Mouse (Mus musculus): ENCODE measurements around the gene Tbc1d22b. TPM values are rescaled to one million over a fixed set of nuclear protein-coding genes. Genes with fewer than 3 reads are reported as not detected.

Tbc1d22b gene
- polyA plus RNA-seq, 1 experiment, result 21.8 TPM

- TF ChIP-seq EP300 (IDR thresholded peaks at IDR 0.05; ENCODE audit: insufficient read depth, low read depth, low read length) (no peak), POLR2A (IDR thresholded peaks at IDR 0.05; ENCODE audit: insufficient read depth, low read length) (no peak), CTCF (IDR thresholded peaks at IDR 0.05; ENCODE audit: low read depth, low read length) (no peak)
- H3K4me1 ChIP-seq (ENCODE audit: control insufficient read depth, insufficient read depth, low read length), result peaks cover 2% of the 10 kb centered on the region
- no peak overlapping the region for H3K4me3 ChIP-seq (ENCODE audit: low read depth, low read length)
- no peak overlapping the region for H3K27ac ChIP-seq (ENCODE audit: insufficient read depth, low read length)
- no peaks in the 10 kb centered on the region for H3K27me3 ChIP-seq (ENCODE audit: control insufficient read depth, insufficient read depth, low read length, poor library complexity, severe bottlenecking)
- no peaks in the 10 kb centered on the region for H3K36me3 ChIP-seq (ENCODE audit: control insufficient read depth, insufficient read depth, low read length, poor library complexity, severe bottlenecking)
- no peaks in the 10 kb centered on the region for H3K9me3 ChIP-seq (replicated peaks; ENCODE audit: control insufficient read depth, insufficient read depth, low read length, poor library complexity, severe bottlenecking)
- H3K9ac ChIP-seq (ENCODE audit: low read depth, poor library complexity, severe bottlenecking), result no peak overlapping the region
Measured at GRCm38 (mm10) chr17:29556893-29557292, 7.3 kb downstream of the Tbc1d22b start.

- H3K36me3 ChIP-seq (ENCODE audit: control insufficient read depth, insufficient read depth, low read length, poor library complexity, severe bottlenecking), result no peaks in the 10 kb centered on the region
- H3K4me1 ChIP-seq (ENCODE audit: control insufficient read depth, insufficient read depth, low read length), result peaks cover 2% of the 10 kb centered on the region
- H3K27ac ChIP-seq (ENCODE audit: insufficient read depth, low read length), result no peak overlapping the region
- no peak overlapping the region for H3K9ac ChIP-seq (ENCODE audit: low read depth, poor library complexity, severe bottlenecking)
- no peaks in the 10 kb centered on the region for H3K27me3 ChIP-seq (ENCODE audit: control insufficient read depth, insufficient read depth, low read length, poor library complexity, severe bottlenecking)
- no peak overlapping the region for H3K4me3 ChIP-seq (ENCODE audit: low read depth, low read length)
- TF ChIP-seq EP300 (IDR thresholded peaks at IDR 0.05; ENCODE audit: insufficient read depth, low read depth, low read length) (no peak), CTCF (IDR thresholded peaks at IDR 0.05; ENCODE audit: low read depth, low read length) (no peak), POLR2A (IDR thresholded peaks at IDR 0.05; ENCODE audit: insufficient read depth, low read length) (no peak)
- H3K9me3 ChIP-seq (replicated peaks; ENCODE audit: control insufficient read depth, insufficient read depth, low read length, poor library complexity, severe bottlenecking), result no peaks in the 10 kb centered on the region
Measured at GRCm38 (mm10) chr17:29558476-29558875, 8.9 kb downstream of the Tbc1d22b start.

GRCm38 (mm10) chr17:29565521-29565920 is 15.9 kb downstream of the Tbc1d22b start:
- Histone ChIP-seq H3K9ac (ENCODE audit: low read depth, poor library complexity, severe bottlenecking) (no peak overlapping the region), H3K9me3 (replicated peaks; ENCODE audit: control insufficient read depth, insufficient read depth, low read length, poor library complexity, severe bottlenecking) (no peaks in the 10 kb centered on the region), H3K27ac (ENCODE audit: insufficient read depth, low read length) (no peak overlapping the region), H3K27me3 (ENCODE audit: control insufficient read depth, insufficient read depth, low read length, poor library complexity, severe bottlenecking) (no peaks in the 10 kb centered on the region), H3K4me3 (ENCODE audit: low read depth, low read length) (no peak overlapping the region), H3K4me1 (ENCODE audit: control insufficient read depth, insufficient read depth, low read length) (no peaks in the 10 kb centered on the region), H3K36me3 (ENCODE audit: control insufficient read depth, insufficient read depth, low read length, poor library complexity, severe bottlenecking) (no peaks in the 10 kb centered on the region)
- TF ChIP-seq EP300 (IDR thresholded peaks at IDR 0.05; ENCODE audit: insufficient read depth, low read depth, low read length) (no peak), CTCF (IDR thresholded peaks at IDR 0.05; ENCODE audit: low read depth, low read length) (no peak), POLR2A (IDR thresholded peaks at IDR 0.05; ENCODE audit: insufficient read depth, low read length) (no peak)

- H3K36me3 ChIP-seq (ENCODE audit: control insufficient read depth, insufficient read depth, low read length, poor library complexity, severe bottlenecking), result peaks cover 6% of the 10 kb centered on the region
- no peak overlapping the region for H3K27ac ChIP-seq (ENCODE audit: insufficient read depth, low read length)
- no peaks in the 10 kb centered on the region for H3K4me1 ChIP-seq (ENCODE audit: control insufficient read depth, insufficient read depth, low read length)
- no peaks in the 10 kb centered on the region for H3K27me3 ChIP-seq (ENCODE audit: control insufficient read depth, insufficient read depth, low read length, poor library complexity, severe bottlenecking)
- H3K9ac ChIP-seq (ENCODE audit: low read depth, poor library complexity, severe bottlenecking), result no peak overlapping the region
- TF ChIP-seq POLR2A (IDR thresholded peaks at IDR 0.05; ENCODE audit: insufficient read depth, low read length) (no peak), EP300 (IDR thresholded peaks at IDR 0.05; ENCODE audit: insufficient read depth, low read depth, low read length) (no peak), CTCF (IDR thresholded peaks at IDR 0.05; ENCODE audit: low read depth, low read length) (no peak)
- no peak overlapping the region for H3K4me3 ChIP-seq (ENCODE audit: low read depth, low read length)
- H3K9me3 ChIP-seq (replicated peaks; ENCODE audit: control insufficient read depth, insufficient read depth, low read length, poor library complexity, severe bottlenecking), result no peaks in the 10 kb centered on the region
Measured at GRCm38 (mm10) chr17:29568435-29568834, 18.9 kb downstream of the Tbc1d22b start.

DNA sequence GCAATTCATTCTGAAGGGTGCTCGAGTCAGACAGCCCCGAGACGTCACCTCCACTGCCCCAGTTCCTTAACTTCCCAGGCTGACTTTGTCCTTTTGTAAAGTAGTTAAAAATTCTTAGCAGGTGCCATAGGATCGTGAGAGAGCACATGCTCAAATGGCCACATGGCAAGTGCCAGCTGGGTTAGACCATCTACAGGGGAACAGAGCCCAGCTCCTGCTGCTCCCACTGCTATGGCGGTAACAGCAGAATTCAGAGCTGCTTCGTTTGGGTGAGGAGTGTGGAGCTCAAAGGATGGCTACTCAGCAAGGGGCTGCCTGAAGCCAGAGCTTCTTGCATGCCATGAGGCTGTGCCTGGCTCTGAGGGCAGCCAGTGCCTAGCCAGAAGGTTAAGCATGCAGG is 20.2 kb downstream of the Tbc1d22b start:
- no peaks in the 10 kb centered on the region for H3K9me3 ChIP-seq (replicated peaks; ENCODE audit: control insufficient read depth, insufficient read depth, low read length, poor library complexity, severe bottlenecking)
- H3K4me3 ChIP-seq (ENCODE audit: low read depth, low read length), result no peak overlapping the region
- H3K27me3 ChIP-seq (ENCODE audit: control insufficient read depth, insufficient read depth, low read length, poor library complexity, severe bottlenecking), result no peaks in the 10 kb centered on the region
- no peak overlapping the region for H3K27ac ChIP-seq (ENCODE audit: insufficient read depth, low read length)
- no peak overlapping the region for H3K9ac ChIP-seq (ENCODE audit: low read depth, poor library complexity, severe bottlenecking)
- TF ChIP-seq CTCF (IDR thresholded peaks at IDR 0.05; ENCODE audit: low read depth, low read length), result no peak
- peaks cover 8% of the 10 kb centered on the region for H3K36me3 ChIP-seq (ENCODE audit: control insufficient read depth, insufficient read depth, low read length, poor library complexity, severe bottlenecking)
- H3K4me1 ChIP-seq (ENCODE audit: control insufficient read depth, insufficient read depth, low read length), result no peaks in the 10 kb centered on the region

DNA sequence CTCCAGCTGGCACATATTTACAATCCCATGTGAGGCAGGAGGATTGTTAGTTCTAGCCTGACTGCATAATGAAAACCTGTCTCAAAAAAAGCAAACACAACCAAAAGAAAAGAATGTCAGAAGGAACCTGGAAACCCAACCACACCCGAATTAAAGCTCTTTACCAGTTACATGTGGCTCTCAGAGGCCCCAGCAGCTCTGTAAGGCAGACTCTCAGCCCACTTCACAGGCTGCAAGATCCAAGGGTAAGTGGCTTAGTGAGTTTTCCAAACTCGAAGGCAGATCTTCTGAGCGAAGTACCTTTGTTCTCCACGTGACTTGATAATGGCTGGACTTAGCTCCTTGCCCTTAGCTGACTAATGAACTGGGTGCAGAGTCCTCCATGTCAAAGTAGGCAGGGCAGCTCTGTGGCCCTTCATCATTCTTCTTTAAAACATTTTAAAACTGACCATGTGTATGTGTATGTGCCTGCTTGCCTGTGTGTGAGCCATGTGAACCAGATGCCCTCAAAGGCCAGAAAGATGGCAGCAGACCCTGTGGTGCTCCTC is 30.1 kb downstream of the Tbc1d22b start:
- H3K4me1 ChIP-seq (ENCODE audit: control insufficient read depth, insufficient read depth, low read length), result no peaks in the 10 kb centered on the region
- H3K4me3 ChIP-seq (ENCODE audit: low read depth, low read length), result no peak overlapping the region
- peaks cover 8% of the 10 kb centered on the region for H3K36me3 ChIP-seq (ENCODE audit: control insufficient read depth, insufficient read depth, low read length, poor library complexity, severe bottlenecking)
- H3K9me3 ChIP-seq (replicated peaks; ENCODE audit: control insufficient read depth, insufficient read depth, low read length, poor library complexity, severe bottlenecking), result no peaks in the 10 kb centered on the region
- TF ChIP-seq EP300 (IDR thresholded peaks at IDR 0.05; ENCODE audit: insufficient read depth, low read depth, low read length) (no peak), POLR2A (IDR thresholded peaks at IDR 0.05; ENCODE audit: insufficient read depth, low read length) (no peak), CTCF (IDR thresholded peaks at IDR 0.05; ENCODE audit: low read depth, low read length) (no peak)
- H3K9ac ChIP-seq (ENCODE audit: low read depth, poor library complexity, severe bottlenecking), result no peak overlapping the region
- no peaks in the 10 kb centered on the region for H3K27me3 ChIP-seq (ENCODE audit: control insufficient read depth, insufficient read depth, low read length, poor library complexity, severe bottlenecking)
- no peak overlapping the region for H3K27ac ChIP-seq (ENCODE audit: insufficient read depth, low read length)

Data from ES-Bruce4 (cell line).